Mouse (Mus musculus): ENCODE measurements around the gene Jph3. TPM values are rescaled to one million over a fixed set of nuclear protein-coding genes. Genes with fewer than 3 reads are reported as not detected.

Jph3 gene
- polyA plus RNA-seq, 1 experiment from 2014 or later, result 0.64 TPM

DNA sequence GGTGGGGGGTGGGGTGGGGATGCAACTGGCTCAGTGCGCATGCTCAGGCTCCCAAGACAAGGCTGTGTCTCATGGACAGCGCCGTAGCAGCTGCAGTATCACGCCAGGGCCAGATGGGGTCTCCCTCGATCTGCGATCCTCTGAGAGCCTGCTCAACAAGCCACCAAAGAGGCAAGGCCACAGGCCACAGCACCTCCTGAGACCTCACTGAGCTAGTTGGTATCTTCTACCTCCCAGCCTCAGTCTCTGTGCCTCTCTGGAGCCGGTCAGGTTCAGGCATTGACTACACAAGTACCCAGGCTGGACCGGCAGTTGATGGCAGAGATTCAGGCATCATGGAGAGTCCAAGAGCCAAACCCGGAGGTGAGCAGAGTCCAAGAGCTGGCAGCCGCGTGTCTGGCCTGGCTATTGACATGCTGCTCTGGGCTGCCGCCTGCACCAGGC is 11.4 kb upstream of the Jph3 start:
- H3K4me1 ChIP-seq (replicated peaks; ENCODE audit: control insufficient read depth, insufficient read depth, low read length), result no peaks in the 10 kb centered on the region; the same call in 1 of the 2 replicates
- 28% methylated on average over 12 of the region's 12 CpGs for WGBS
- H3K36me3 ChIP-seq (ENCODE audit: control insufficient read depth, insufficient read depth, low read length), result no peaks in the 10 kb centered on the region
- H3K27ac ChIP-seq (ENCODE audit: low read depth, low read length), result no peak overlapping the region
- H3K9ac ChIP-seq (ENCODE audit: low read depth, low read length), result no peak overlapping the region
- no peaks in the 10 kb centered on the region for H3K9me3 ChIP-seq (ENCODE audit: control insufficient read depth, low read length)
- peaks cover 15% of the 10 kb centered on the region for H3K27me3 ChIP-seq (replicated peaks; ENCODE audit: control insufficient read depth, insufficient read depth, low read length)
- H3K4me2 ChIP-seq, result no peak overlapping the region
- no peak for DNase-seq (ENCODE audit: low spot score)
- ATAC-seq (replicated peaks; ENCODE audit: low FRiP score), result no peak
- H3K4me3 ChIP-seq (ENCODE audit: low read depth, low read length), result no peak overlapping the region

DNA sequence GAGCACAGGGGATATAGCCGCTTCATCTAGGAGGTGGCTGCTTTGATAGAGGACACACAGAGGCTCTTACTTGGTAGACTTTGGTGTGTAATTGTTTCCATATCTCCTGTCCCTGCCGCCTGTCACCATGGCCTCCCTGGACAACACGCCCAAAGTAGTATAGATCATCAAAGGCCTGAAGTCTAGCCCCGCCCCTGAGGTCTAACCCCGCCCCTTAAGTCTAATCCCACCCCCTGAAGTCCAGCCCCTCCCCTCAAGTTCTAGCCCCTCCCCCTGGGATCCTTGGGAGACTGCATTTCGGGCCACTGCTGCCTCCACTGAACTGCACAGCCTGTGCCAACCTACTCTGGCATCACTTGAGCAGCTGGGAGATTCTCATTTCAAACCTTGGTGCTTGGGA is 10.5 kb upstream of the Jph3 start:
- H3K36me3 ChIP-seq (ENCODE audit: control insufficient read depth, insufficient read depth, low read length), result no peaks in the 10 kb centered on the region
- H3K4me2 ChIP-seq, result no peak overlapping the region
- no peak overlapping the region for H3K27ac ChIP-seq (ENCODE audit: low read depth, low read length)
- H3K4me1 ChIP-seq (replicated peaks; ENCODE audit: control insufficient read depth, insufficient read depth, low read length), result no peaks in the 10 kb centered on the region; the same call in 1 of the 2 replicates
- no peak for ATAC-seq (replicated peaks; ENCODE audit: low FRiP score)
- DNase-seq (ENCODE audit: low spot score), result no peak
- H3K4me3 ChIP-seq (ENCODE audit: low read depth, low read length), result no peak overlapping the region
- WGBS, result 53% methylated on average over 6 of the region's 6 CpGs
- no peaks in the 10 kb centered on the region for H3K9me3 ChIP-seq (ENCODE audit: control insufficient read depth, low read length)
- peaks cover 13% of the 10 kb centered on the region for H3K27me3 ChIP-seq (replicated peaks; ENCODE audit: control insufficient read depth, insufficient read depth, low read length)
- H3K9ac ChIP-seq (ENCODE audit: low read depth, low read length), result no peak overlapping the region

DNA sequence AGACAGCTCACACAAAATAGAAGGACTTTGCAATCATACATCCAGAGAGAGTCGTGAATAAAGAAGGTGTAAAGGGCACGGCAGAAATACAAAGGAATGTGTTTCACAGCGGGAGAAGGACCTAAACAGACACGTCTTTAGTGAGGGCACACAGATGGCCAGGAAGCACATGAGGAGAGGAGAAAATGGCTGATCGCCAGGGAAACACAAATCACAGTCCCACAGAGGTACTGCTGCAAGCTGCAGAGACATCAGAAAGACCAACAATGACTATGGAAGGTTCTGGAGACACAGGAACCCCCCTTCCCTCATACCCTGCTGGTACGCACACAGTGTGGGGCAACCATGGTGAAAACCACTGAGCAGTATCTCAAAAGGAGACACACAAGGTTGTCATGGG is 8.4 kb upstream of the Jph3 start:
- 63% methylated on average over 6 of the region's 6 CpGs for WGBS
- ATAC-seq (replicated peaks; ENCODE audit: low FRiP score) (no peak), DNase-seq (ENCODE audit: low spot score) (no peak)
- Histone ChIP-seq H3K4me1 (replicated peaks; ENCODE audit: control insufficient read depth, insufficient read depth, low read length) (no peaks in the 10 kb centered on the region; the same call in 1 of the 2 replicates), H3K36me3 (ENCODE audit: control insufficient read depth, insufficient read depth, low read length) (no peaks in the 10 kb centered on the region), H3K9ac (ENCODE audit: low read depth, low read length) (no peak overlapping the region), H3K9me3 (ENCODE audit: control insufficient read depth, low read length) (no peaks in the 10 kb centered on the region), H3K4me2 (no peak overlapping the region), H3K4me3 (ENCODE audit: low read depth, low read length) (no peak overlapping the region), H3K27ac (ENCODE audit: low read depth, low read length) (no peak overlapping the region), H3K27me3 (replicated peaks; ENCODE audit: control insufficient read depth, insufficient read depth, low read length) (peaks cover 3% of the 10 kb centered on the region; the same call in 1 of the 2 replicates)

DNA sequence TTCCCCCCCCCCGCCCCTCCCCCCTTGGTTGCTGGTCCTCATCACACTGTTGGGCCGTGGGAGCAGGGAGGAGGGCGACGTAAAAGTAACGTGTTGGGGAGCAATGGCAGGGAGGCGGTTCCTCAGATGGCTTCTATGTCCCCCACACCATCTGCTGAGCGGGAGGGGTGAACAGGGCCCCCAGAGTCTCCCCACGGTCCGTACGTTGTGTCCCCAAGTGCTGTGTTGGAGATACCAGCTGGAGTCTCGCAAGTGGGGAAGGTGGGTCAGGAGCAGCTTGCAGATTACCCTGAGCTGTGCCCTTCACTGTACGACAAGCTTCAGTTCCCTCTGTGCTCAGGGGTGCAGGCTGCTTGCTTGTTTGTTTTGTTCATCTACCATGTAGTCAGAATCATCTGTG is 5.6 kb upstream of the Jph3 start:
- no peaks in the 10 kb centered on the region for H3K36me3 ChIP-seq (ENCODE audit: control insufficient read depth, insufficient read depth, low read length)
- no peak overlapping the region for H3K9ac ChIP-seq (ENCODE audit: low read depth, low read length)
- no peaks in the 10 kb centered on the region for H3K4me1 ChIP-seq (replicated peaks; ENCODE audit: control insufficient read depth, insufficient read depth, low read length)
- 70% methylated on average over 12 of the region's 12 CpGs for WGBS
- no peaks in the 10 kb centered on the region for H3K9me3 ChIP-seq (ENCODE audit: control insufficient read depth, low read length)
- peaks cover 15% of the 10 kb centered on the region for H3K27me3 ChIP-seq (replicated peaks; ENCODE audit: control insufficient read depth, insufficient read depth, low read length)
- DNase-seq (ENCODE audit: low spot score) (no peak), ATAC-seq (replicated peaks; ENCODE audit: low FRiP score) (no peak)
- H3K4me3 ChIP-seq (ENCODE audit: low read depth, low read length), result no peak overlapping the region
- no peak overlapping the region for H3K4me2 ChIP-seq
- H3K27ac ChIP-seq (ENCODE audit: low read depth, low read length), result no peak overlapping the region

DNA sequence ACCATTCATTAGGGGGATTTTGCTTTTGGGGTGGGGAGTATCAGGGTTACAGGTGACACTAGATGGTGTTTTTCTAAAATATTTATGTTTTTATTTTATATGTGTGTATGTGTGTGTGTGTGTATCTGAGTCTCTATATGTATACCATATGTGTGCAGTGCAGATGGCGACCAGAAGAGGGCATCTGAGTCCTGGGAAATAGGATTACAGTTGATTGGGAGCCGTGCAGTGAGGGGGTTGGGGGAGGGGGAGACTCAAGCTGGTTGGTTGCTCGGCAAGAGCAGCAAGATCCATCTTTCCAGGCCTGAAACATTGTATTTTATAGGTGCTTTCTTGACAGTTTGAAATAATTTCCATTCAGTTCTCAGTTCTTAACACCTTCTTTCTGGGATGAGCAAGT is 2.3 kb upstream of the Jph3 start:
- Histone ChIP-seq H3K27me3 (replicated peaks; ENCODE audit: control insufficient read depth, insufficient read depth, low read length) (peaks cover 48% of the 10 kb centered on the region), H3K9me3 (ENCODE audit: control insufficient read depth, low read length) (no peaks in the 10 kb centered on the region), H3K36me3 (ENCODE audit: control insufficient read depth, insufficient read depth, low read length) (no peaks in the 10 kb centered on the region), H3K27ac (ENCODE audit: low read depth, low read length) (no peak overlapping the region), H3K4me1 (replicated peaks; ENCODE audit: control insufficient read depth, insufficient read depth, low read length) (peaks cover 3% of the 10 kb centered on the region; the same call in 1 of the 2 replicates), H3K4me2 (no peak overlapping the region), H3K4me3 (ENCODE audit: low read depth, low read length) (no peak overlapping the region), H3K9ac (ENCODE audit: low read depth, low read length) (no peak overlapping the region)
- WGBS, result 48% methylated on average over 3 of the region's 3 CpGs
- DNase-seq (ENCODE audit: low spot score) (no peak), ATAC-seq (replicated peaks; ENCODE audit: low FRiP score) (no peak)

DNA sequence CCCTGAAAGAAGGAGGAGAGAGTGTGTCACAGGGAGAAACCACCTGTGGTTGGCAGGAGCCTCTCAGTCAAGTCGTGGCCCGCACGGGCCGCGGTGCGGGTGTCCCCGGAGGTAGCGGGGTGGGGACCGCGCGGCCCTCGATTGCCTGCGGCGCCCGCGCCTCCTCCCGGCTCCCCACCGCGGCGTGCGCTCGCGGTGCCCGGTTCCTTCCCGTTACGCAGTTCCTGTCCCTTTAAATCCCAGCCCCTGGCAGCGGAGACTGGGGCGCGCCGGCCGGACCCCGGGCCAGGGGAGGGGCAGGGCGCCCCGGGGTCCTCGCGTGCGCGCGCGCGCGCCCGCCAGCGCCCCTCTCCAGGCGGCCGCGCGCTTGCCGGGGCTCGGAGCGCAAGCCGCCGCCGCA is 331 bp downstream of the Jph3 start:
- H3K4me2 ChIP-seq, result peak overlapping the region; percentile 61
- H3K36me3 ChIP-seq (ENCODE audit: control insufficient read depth, insufficient read depth, low read length), result no peaks in the 10 kb centered on the region
- H3K4me1 ChIP-seq (replicated peaks; ENCODE audit: control insufficient read depth, insufficient read depth, low read length), result peaks cover 3% of the 10 kb centered on the region; the same call in 1 of the 2 replicates
- ATAC-seq (replicated peaks; ENCODE audit: low FRiP score) (no peak), DNase-seq (ENCODE audit: low spot score) (no peak)
- H3K27me3 ChIP-seq (replicated peaks; ENCODE audit: control insufficient read depth, insufficient read depth, low read length), result peaks cover 59% of the 10 kb centered on the region
- H3K4me3 ChIP-seq (ENCODE audit: low read depth, low read length), result peak overlapping the region; percentile 54
- 1% methylated on average over 41 of the region's 54 CpGs for WGBS
- no peak overlapping the region for H3K9ac ChIP-seq (ENCODE audit: low read depth, low read length)
- H3K9me3 ChIP-seq (ENCODE audit: control insufficient read depth, low read length), result no peaks in the 10 kb centered on the region
- no peak overlapping the region for H3K27ac ChIP-seq (ENCODE audit: low read depth, low read length)

DNA sequence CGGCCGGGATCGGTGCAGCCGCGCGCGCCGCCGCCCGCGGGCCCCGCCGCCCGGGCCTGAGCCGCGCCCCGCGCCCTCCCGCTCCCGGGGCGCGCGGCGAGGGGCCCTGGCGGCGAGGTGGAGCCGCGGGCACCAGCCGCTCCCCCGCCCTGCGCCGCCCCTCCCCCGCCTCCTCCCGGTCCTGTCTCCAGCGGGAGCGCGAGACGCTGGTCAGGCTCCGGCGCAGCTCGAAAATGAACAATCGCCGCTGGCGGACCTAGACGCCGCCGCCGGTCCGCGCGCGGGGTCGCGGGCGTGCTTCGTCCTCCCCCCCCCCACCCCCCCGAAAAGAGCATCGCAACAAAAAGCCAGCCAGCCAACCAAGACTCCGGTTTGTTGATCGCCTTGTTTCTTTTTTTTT is 747 bp downstream of the Jph3 start:
- H3K9me3 ChIP-seq (ENCODE audit: control insufficient read depth, low read length), result no peaks in the 10 kb centered on the region
- H3K4me2 ChIP-seq, result peak overlapping the region; percentile 61
- WGBS, result under 1% methylated on average over 56 of the region's 60 CpGs
- peaks cover 59% of the 10 kb centered on the region for H3K27me3 ChIP-seq (replicated peaks; ENCODE audit: control insufficient read depth, insufficient read depth, low read length)
- DNase-seq (ENCODE audit: low spot score) (no peak), ATAC-seq (replicated peaks; ENCODE audit: low FRiP score) (no peak)
- H3K9ac ChIP-seq (ENCODE audit: low read depth, low read length), result no peak overlapping the region
- no peaks in the 10 kb centered on the region for H3K36me3 ChIP-seq (ENCODE audit: control insufficient read depth, insufficient read depth, low read length)
- peaks cover 3% of the 10 kb centered on the region; the same call in 1 of the 2 replicates for H3K4me1 ChIP-seq (replicated peaks; ENCODE audit: control insufficient read depth, insufficient read depth, low read length)
- H3K4me3 ChIP-seq (ENCODE audit: low read depth, low read length), result peak overlapping the region; percentile 54
- no peak overlapping the region for H3K27ac ChIP-seq (ENCODE audit: low read depth, low read length)

DNA sequence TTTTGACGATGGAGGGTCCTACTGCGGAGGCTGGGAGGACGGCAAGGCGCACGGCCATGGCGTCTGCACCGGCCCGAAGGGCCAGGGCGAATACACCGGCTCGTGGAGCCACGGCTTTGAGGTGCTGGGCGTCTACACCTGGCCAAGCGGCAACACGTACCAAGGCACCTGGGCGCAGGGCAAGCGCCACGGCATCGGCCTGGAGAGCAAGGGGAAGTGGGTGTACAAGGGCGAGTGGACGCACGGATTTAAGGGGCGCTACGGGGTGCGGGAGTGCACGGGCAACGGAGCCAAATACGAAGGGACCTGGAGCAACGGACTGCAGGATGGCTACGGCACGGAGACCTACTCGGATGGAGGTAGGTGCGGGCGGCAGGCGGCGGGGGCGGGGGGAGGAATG is 1.2 kb downstream of the Jph3 start:
- peak overlapping the region; percentile 61 for H3K4me2 ChIP-seq
- H3K4me1 ChIP-seq (replicated peaks; ENCODE audit: control insufficient read depth, insufficient read depth, low read length), result peaks cover 3% of the 10 kb centered on the region; the same call in 1 of the 2 replicates
- no peak for ATAC-seq (replicated peaks; ENCODE audit: low FRiP score)
- no peaks in the 10 kb centered on the region for H3K36me3 ChIP-seq (ENCODE audit: control insufficient read depth, insufficient read depth, low read length)
- no peak overlapping the region for H3K27ac ChIP-seq (ENCODE audit: low read depth, low read length)
- 2% methylated on average over 37 of the region's 37 CpGs for whole genome bisulfite sequencing
- peaks cover 59% of the 10 kb centered on the region for H3K27me3 ChIP-seq (replicated peaks; ENCODE audit: control insufficient read depth, insufficient read depth, low read length)
- no peak for DNase-seq (ENCODE audit: low spot score)
- no peaks in the 10 kb centered on the region for H3K9me3 ChIP-seq (ENCODE audit: control insufficient read depth, low read length)
- no peak overlapping the region for H3K9ac ChIP-seq (ENCODE audit: low read depth, low read length)
- peak overlapping the region; percentile 54 for H3K4me3 ChIP-seq (ENCODE audit: low read depth, low read length)

DNA sequence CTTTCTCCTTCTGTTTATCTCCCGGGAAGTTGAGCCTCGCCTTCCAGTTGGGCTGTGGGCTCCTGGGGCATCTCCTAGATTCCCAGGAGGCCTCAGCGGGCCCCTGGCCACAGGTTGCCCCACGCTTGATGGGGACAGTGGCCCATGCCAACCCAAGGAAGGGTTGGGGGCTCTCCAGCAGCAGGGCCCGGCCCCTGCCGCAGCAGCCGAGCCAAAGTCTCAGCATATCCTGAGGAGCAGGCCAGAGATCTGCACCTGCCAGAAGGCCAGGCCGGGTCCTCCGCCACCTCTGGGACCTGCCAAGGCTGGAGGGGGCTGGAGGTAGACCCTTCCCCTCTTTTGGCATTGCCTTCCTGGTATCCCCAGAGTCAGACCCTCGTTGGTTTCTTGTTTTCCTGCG is 1.6 kb downstream of the Jph3 start:
- H3K4me3 ChIP-seq (ENCODE audit: low read depth, low read length), result no peak overlapping the region

More for the DNA sequence above, 1.6 kb downstream of the Jph3 start:
- Histone ChIP-seq H3K9me3 (ENCODE audit: control insufficient read depth, low read length) (no peaks in the 10 kb centered on the region), H3K36me3 (ENCODE audit: control insufficient read depth, insufficient read depth, low read length) (no peaks in the 10 kb centered on the region), H3K27ac (ENCODE audit: low read depth, low read length) (no peak overlapping the region), H3K4me1 (replicated peaks; ENCODE audit: control insufficient read depth, insufficient read depth, low read length) (peaks cover 3% of the 10 kb centered on the region; the same call in 1 of the 2 replicates), H3K4me2 (peak overlapping the region; percentile 61), H3K27me3 (replicated peaks; ENCODE audit: control insufficient read depth, insufficient read depth, low read length) (peaks cover 59% of the 10 kb centered on the region), H3K9ac (ENCODE audit: low read depth, low read length) (no peak overlapping the region)
- DNase-seq (ENCODE audit: low spot score) (no peak), ATAC-seq (replicated peaks; ENCODE audit: low FRiP score) (no peak)
- 7% methylated on average over 9 of the region's 11 CpGs for WGBS
